Mouse (Mus musculus) C2C12 (cell line): ENCODE results near the gene Bag1. TPM values are rescaled to one million over a fixed set of nuclear protein-coding genes. Genes with fewer than 3 reads are reported as not detected.

Experiments
- H3K27me3 ChIP-seq: one replicate; pipeline ENCODE4 v1.6.1; 2011; ENCODE audit not compliant: control insufficient read depth, insufficient read depth, insufficient read length
- H3K36me3 ChIP-seq: one replicate; pipeline ENCODE4 v1.6.1; 2011; ENCODE audit not compliant: control insufficient read depth, insufficient read depth
- H3K4me3 ChIP-seq: one replicate; pipeline ENCODE4 v1.5.1; 2011; ENCODE audit warnings: mild to moderate bottlenecking, control low read depth; ENCODE audit not compliant: poor library complexity, insufficient read depth, severe bottlenecking
- H3K79me2 ChIP-seq: one replicate; pipeline ENCODE4 v1.6.1; 2011; ENCODE audit not compliant: control insufficient read depth, insufficient read depth
- H3K79me3 ChIP-seq: one replicate; pipeline ENCODE4 v1.6.1; 2011; ENCODE audit warnings: low read depth, control low read depth
- H3ac ChIP-seq: one replicate; pipeline ENCODE3; 2011; ENCODE audit warnings: low read depth; ENCODE audit not compliant: control insufficient read depth, insufficient read length
- CEBPB ChIP-seq: IDR thresholded peaks from one replicate; pipeline ENCODE4 v1.6.1; 2011; ENCODE audit warnings: low read depth, mild to moderate bottlenecking, control low read depth, moderate library complexity
- CTCF ChIP-seq: IDR thresholded peaks from one replicate; pipeline ENCODE4 v1.5.1; 2011; ENCODE audit not compliant: control insufficient read depth, insufficient read depth, insufficient read length
- FOSL1 ChIP-seq: IDR thresholded peaks from one replicate; pipeline ENCODE4 v1.8.0; 2011; ENCODE audit warnings: mild to moderate bottlenecking, low read length; ENCODE audit not compliant: poor library complexity, insufficient read depth, severe bottlenecking
- MAX ChIP-seq: IDR thresholded peaks from one replicate; pipeline ENCODE4 v1.6.1; 2011; ENCODE audit warnings: mild to moderate bottlenecking, control low read depth
- MYOD1 ChIP-seq: IDR thresholded peaks from one replicate; pipeline ENCODE4 v1.6.1; 2011; ENCODE audit warnings: low read depth; ENCODE audit not compliant: control insufficient read depth, insufficient read length
- MYOG ChIP-seq: IDR thresholded peaks from one replicate; pipeline ENCODE4 v1.6.1; 2011; ENCODE audit not compliant: control insufficient read depth, insufficient read length; ENCODE audit errors: extremely low read depth
- USF1 ChIP-seq: IDR thresholded peaks from one replicate; pipeline ENCODE4 v1.6.1; 2011; ENCODE audit warnings: low read depth, mild to moderate bottlenecking, control low read depth, moderate library complexity
- polyA plus RNA-seq: library from polyadenylated mRNA; unstranded; fragments of >200 nt; fragmentation: generic; extraction: Trizol; gene quantifications from one replicate; pipeline ENCODE4 v1.2.1, GENCODE M21; 2012; ENCODE audit warnings: missing spikeins

Gene Bag1
- polyA plus RNA-seq, 1 experiment: 170 TPM

DNA sequence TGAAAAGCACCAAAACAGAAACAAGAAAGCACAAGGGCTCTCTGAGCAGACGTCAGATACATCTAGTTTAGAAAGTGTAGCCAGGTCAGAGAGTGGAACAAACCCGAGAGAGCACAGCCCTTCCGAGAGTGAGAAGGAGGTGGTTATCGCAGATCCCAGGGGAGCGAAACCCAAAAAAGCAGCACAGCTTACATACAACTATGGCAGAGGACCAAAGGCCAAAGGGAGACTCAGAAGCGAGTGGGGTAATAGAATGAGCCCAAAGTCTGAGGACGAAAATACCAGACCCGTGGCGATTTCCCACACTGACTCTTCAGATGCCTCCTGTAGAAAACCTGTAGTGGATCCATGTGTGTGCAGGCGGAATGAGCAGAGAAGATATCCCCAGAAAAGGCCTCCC, 28.6 kb upstream of the Bag1 start:
- Histone ChIP-seq H3K79me2 (peaks cover 100% of the 10 kb centered on the region), H3K4me3 (no peak overlapping the region), H3K79me3 (peaks cover 65% of the 10 kb centered on the region), H3K27me3 (no peaks in the 10 kb centered on the region), H3ac (no peak overlapping the region), H3K36me3 (peaks cover 68% of the 10 kb centered on the region)
- no peak for TF ChIP-seq CEBPB
- no peak for TF ChIP-seq MAX
- TF ChIP-seq USF1: no peak
- no peak for TF ChIP-seq CTCF
- TF ChIP-seq FOSL1: no peak
- TF ChIP-seq MYOD1: no peak

DNA sequence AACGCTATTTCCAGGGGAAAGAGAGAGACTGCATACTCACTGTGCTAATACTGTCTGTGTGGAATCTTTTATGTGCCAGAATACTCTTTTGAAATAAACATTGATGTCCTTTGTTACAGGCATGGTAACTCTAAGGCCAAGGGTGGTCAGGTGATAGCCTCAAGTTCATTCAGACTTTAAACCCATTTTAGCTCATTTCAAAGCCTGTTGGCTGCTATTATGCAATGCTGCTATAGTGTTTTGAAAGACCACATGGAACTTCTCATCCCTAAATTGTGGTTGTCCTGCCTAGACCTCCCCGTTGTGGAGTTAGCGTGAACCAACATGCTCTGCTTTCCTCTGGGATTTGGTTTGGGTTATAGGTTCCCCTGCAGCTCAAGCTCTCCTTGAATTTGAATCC, 27.6 kb upstream of the Bag1 start:
- peaks cover 66% of the 10 kb centered on the region for H3K79me3 ChIP-seq
- H3K79me2 ChIP-seq: peaks cover 100% of the 10 kb centered on the region
- no peaks in the 10 kb centered on the region for H3K27me3 ChIP-seq
- TF ChIP-seq MYOG: no peak
- TF ChIP-seq CTCF: no peak
- TF ChIP-seq FOSL1: no peak
- no peak for TF ChIP-seq MYOD1
- TF ChIP-seq CEBPB: no peak
- TF ChIP-seq MAX: no peak
- no peak for TF ChIP-seq USF1
- peaks cover 58% of the 10 kb centered on the region for H3K36me3 ChIP-seq
- H3ac ChIP-seq: no peak overlapping the region
- no peak overlapping the region for H3K4me3 ChIP-seq

DNA sequence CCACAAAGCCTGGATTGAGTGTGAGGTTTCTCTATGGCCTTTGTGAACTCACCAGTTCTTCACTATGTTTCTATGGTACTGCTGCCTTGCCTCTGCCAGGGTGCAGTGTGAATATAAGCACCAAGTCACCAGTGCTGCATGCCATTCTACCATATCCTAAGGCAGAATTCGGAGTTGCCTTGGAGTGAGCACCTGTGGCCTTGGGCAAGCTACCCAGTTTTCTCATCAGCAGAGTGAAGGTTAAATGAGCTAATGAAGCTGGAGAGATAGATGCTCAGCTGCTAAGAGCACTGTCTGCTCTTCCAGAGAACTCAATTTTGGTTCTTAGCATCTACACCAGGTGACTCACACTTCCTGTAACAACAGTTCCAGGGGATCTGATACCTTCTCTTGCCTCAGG, 25.9 kb upstream of the Bag1 start:
- TF ChIP-seq FOSL1: no peak
- TF ChIP-seq CTCF: no peak
- TF ChIP-seq MYOD1: no peak
- TF ChIP-seq USF1: no peak

DNA sequence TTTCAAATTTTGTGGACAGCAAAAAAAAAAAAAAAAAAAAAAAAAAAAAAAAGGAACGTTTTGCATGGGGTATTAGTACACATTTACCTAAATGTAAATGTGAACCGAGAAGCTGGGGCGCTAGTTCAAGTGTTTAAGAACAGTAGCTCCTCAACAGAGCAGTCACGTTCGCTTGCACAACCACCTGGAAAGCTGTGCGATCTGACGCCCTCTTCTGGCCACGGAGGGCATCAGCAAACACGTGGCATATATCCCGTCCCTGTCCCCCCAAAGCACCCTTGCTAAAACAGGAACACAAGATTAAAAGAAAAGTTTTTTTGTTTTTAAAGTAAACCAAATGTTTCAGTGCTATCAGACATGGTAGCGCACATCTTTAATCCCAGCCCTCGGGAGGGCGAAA, 23.6 kb upstream of the Bag1 start:
- peaks cover 50% of the 10 kb centered on the region for H3K79me3 ChIP-seq
- peaks cover 30% of the 10 kb centered on the region for H3K36me3 ChIP-seq
- H3ac ChIP-seq: peak overlapping the region; percentile 99
- TF ChIP-seq CTCF: peak; percentile 67
- TF ChIP-seq MYOD1: no peak
- peak; percentile 16 for TF ChIP-seq USF1
- TF ChIP-seq MAX: peak; percentile 87
- TF ChIP-seq MYOG: no peak
- no peak for TF ChIP-seq FOSL1
- peak; percentile 79 for TF ChIP-seq CEBPB
- peak overlapping the region; percentile 82 for H3K4me3 ChIP-seq
- H3K27me3 ChIP-seq: no peaks in the 10 kb centered on the region
- peaks cover 67% of the 10 kb centered on the region for H3K79me2 ChIP-seq

More for the DNA sequence above, 25.9 kb upstream of the Bag1 start:
- H3K27me3 ChIP-seq: no peaks in the 10 kb centered on the region
- H3ac ChIP-seq: peak overlapping the region; percentile 8
- peaks cover 62% of the 10 kb centered on the region for H3K79me3 ChIP-seq
- H3K79me2 ChIP-seq: peaks cover 90% of the 10 kb centered on the region
- H3K36me3 ChIP-seq: peaks cover 42% of the 10 kb centered on the region
- no peak overlapping the region for H3K4me3 ChIP-seq

DNA sequence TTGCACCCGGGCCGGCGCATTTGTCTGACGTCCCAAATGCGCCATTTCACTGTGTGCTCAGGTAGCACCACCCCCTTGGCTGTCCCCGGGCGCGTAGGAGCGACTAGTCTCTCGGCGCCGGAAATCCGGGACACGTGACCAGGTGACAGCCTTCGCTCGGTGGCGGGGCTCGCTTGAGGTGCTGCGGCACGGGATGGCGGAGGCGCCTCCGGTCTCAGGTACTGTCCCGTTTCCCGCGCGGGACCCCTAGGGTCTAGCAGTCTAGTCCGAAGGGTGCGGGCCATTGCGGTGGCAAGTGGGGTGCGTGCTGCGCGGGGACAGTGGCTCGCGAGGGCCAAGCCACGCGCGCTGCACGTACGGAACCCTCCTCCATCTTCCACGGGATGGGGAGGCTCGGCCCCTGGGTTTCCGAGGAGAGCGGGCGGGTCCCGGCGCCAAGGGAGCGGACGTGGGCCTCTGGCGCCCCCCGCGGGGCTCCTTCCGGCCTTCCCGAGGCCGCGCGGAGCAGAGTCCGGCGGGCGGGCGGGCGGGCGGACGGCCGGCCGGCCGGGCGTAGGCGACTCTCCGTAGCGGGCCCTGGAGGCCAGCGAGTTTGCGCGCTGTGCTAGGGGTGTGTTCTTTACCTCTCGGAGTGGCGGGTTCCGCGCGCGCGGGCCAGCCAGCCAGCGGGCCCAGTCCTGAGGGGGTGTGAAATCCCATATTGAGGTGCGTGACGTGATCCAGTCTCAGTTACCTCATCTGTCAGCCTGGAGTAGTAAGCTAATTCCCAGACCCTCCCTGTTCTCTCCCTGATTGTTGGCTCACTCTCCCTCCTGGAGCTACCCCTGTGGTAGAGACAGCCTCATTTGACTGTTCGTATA, 23.0 kb upstream of the Bag1 start, which contains the start of gene Nfx1:
Gene Nfx1, plus strand, starts transcription at position 65 of the 860 bp plus-strand sequence.
- peaks cover 43% of the 10 kb centered on the region for H3K79me3 ChIP-seq
- H3K4me3 ChIP-seq: peak within 1 kb of the TSS; percentile 82
- H3K27me3 ChIP-seq: no peaks in the 10 kb centered on the region
- peaks cover 30% of the 10 kb centered on the region for H3K36me3 ChIP-seq
- H3ac ChIP-seq: peak within 1 kb of the TSS; percentile 99
- TF ChIP-seq MYOG (no peak), CEBPB (no peak), CTCF (no peak), FOSL1 (no peak), USF1 (peak; percentile 95), MYOD1 (no peak), MAX (peak; percentile 66)
- H3K79me2 ChIP-seq: peaks cover 61% of the 10 kb centered on the region

DNA sequence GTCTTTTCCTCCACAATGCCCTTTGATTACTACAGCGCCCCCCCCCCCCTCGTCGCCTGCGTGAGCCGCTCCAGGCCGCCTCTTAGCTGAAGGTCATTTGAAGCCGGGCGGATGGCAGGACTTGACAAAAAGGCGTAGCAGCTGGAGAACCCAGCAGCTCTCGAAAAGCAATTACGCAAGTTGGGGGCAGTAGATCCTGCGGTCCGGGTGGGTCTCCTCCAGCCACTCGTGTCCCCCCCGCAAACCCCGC, 22.4 kb upstream of the Bag1 start:
- H3K79me2 ChIP-seq: peaks cover 55% of the 10 kb centered on the region
- peaks cover 38% of the 10 kb centered on the region for H3K79me3 ChIP-seq
- no peaks in the 10 kb centered on the region for H3K27me3 ChIP-seq
- peaks cover 29% of the 10 kb centered on the region for H3K36me3 ChIP-seq
- no peak for TF ChIP-seq MYOG
- TF ChIP-seq CTCF: no peak
- TF ChIP-seq MYOD1: no peak
- TF ChIP-seq MAX: no peak
- no peak for TF ChIP-seq USF1
- TF ChIP-seq CEBPB: no peak
- TF ChIP-seq FOSL1: no peak
- H3K4me3 ChIP-seq: peak overlapping the region; percentile 82
- H3ac ChIP-seq: peak overlapping the region; percentile 99
